Mouse (Mus musculus): Measurements from ENCODE around the gene Cdc6.

The Cdc6 gene

DNA sequence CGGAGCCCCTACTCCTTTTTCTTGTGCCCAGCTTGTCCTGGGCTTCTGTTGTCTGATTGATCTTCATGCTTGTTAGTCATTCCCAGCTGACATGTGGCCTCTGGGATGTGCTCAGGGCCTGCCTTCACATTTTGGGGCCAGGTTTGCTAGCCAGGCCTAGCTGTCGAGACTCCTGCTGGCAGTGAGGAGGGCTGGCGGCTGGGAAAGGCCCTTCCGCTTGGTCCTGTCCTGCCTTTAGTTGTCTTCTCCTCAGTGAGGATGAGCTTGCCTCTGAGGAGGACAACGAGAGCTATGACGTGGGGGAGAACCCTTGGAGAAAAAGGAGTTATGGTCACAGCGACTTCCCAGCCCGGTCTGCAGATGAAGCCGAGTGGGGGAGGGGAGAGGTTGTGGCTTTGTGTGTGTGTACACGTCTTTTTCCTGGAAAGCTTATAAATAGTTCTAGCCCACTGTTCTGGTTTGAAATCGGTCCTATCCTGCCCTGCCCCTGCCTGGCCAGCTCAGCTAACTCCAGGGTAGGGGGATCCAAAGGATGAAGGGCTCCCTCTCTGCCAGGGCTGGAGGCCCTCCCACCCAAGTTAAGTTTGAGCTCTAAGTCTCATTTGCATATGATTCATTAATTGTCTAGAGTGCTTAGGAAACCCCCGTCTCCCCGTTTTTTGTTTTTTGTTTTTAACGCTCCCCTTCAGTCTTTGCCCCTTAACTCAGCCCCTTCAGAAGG is 36.3 kb downstream of the Cdc6 start:
- peak; percentile 89 for DNase-seq (ENCODE audit: low read depth, low spot score)

DNA sequence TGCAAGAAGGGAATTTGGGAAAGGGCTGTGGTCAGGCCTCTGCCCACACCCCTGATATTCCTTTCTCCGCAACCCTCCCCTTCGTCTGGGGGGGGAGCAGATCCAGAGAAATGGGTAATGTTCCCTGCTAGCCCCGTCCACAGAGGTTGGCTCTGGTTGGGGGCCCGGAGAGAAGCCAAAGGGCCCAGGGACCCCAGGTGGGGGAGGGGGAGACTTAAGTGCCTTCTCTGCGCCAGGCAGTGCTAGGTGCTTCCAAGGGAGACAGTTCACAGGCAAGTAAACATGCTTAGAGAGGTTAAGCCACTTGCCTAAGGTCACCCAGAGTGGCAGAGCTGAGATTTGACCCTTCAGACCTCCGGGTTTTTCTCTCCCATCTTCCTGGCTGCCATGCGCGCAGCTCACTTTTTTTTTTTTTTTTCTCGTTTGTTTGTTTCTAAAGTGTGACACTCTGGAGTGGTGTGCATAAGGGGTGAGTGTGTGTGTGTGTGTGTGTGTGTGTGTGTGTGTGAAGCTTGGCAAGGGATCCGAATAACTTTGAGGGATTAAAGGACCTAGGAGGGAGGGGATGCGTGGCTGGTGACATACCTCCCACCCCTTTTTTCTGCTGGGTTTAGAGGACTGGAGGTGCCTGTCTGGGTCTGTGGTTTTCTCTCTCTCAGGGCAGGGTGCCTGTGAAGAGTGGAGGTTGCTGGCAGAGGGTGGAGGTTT is 37.5 kb downstream of the Cdc6 start:
- peak; percentile 35 for DNase-seq (ENCODE audit: low read depth, low spot score)

- DNase-seq (ENCODE audit: low read depth, low spot score): no peak
Observed at GRCm38 (mm10) chr11:98945605-98945977, 38.0 kb downstream of the Cdc6 start.

- DNase-seq (ENCODE audit: low read depth, low spot score): peak; percentile 60
Observed at GRCm38 (mm10) chr11:98947969-98948569, 40.5 kb downstream of the Cdc6 start.

- DNase-seq (ENCODE audit: low read depth, low spot score): no peak
Observed at GRCm38 (mm10) chr11:98949242-98949957, 41.8 kb downstream of the Cdc6 start.

- no peak for DNase-seq (ENCODE audit: low read depth, low spot score)
Observed at GRCm38 (mm10) chr11:98949958-98950460, 42.4 kb downstream of the Cdc6 start.

- no peak for DNase-seq (ENCODE audit: low read depth, low spot score)
Observed at GRCm38 (mm10) chr11:98950484-98950883, 42.9 kb downstream of the Cdc6 start.

- no peak for DNase-seq (ENCODE audit: low read depth, low spot score)
Observed at GRCm38 (mm10) chr11:98951026-98951906, 43.7 kb downstream of the Cdc6 start.

GRCm38 (mm10) chr11:98952111-98952510 is 44.5 kb downstream of the Cdc6 start:
- no peak for DNase-seq (ENCODE audit: low read depth, low spot score)

DNA sequence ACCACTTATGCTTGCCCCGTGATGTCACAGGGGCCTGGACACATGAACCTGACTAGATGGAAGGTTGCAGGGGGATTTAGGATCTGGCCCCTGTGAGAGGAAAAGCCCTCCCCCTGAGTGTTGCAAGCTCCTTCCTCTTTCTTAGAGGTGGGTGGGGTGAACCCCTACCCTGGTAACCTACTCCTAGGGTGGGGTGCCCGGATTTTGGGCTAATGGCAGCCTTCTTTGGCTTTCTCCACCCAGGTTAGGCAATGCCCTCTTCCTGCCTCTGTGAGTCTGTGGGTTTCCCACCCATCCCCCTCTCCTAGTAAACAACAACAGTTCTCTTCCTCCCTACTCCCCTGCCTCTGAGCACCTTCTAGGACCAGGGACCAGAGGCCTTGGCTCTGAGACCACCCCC is 45.1 kb downstream of the Cdc6 start:
- no peak for DNase-seq (ENCODE audit: low read depth, low spot score)

DNA sequence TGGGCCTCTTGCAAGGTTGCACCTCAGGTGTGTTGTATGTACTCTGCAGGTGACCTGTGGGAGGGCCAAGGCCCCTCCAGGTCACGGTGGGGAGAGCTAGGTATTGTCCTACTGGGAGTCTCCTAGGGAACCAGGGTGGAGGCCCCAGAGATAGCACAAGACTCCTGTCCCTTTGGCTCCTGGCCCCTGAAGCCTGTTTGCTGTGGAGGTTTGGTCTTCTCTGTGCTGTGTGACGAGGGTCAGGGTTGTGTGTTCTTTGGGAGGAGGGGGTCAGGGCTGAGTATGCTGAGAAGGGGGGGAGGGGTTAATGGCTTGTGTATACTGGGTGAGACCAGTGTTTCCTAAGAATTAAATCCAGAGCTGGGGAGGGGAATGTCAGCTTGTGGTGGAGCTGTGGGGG is 45.8 kb downstream of the Cdc6 start:
- no peak for DNase-seq (ENCODE audit: low read depth, low spot score)

GRCm38 (mm10) chr11:98953835-98954320 is 46.3 kb downstream of the Cdc6 start:
- DNase-seq (ENCODE audit: low read depth, low spot score): no peak

DNA sequence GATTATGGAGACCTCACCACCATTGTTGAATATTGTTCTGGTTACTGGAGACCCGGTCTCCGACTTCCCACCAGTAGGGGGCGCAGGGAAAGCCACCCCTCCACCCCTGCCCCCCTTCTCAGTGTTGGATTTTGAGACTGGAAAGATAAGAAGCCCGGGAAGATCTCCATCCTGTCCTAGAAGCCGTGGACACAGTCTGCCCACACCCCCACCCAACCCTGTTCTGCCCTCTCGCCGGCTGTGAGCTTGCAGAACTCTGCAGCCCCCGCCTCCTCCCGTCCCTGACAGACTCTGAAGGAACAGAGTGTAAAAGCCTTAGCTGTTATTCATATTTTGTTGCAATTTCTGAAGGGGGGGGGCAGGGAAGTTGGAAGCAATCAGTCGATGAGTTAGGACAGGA is 46.8 kb downstream of the Cdc6 start:
- peak; percentile 41 for DNase-seq (ENCODE audit: low read depth, low spot score)

- DNase-seq (ENCODE audit: low read depth, low spot score): no peak
Observed at GRCm38 (mm10) chr11:98954801-98955706, 47.5 kb downstream of the Cdc6 start.

DNA sequence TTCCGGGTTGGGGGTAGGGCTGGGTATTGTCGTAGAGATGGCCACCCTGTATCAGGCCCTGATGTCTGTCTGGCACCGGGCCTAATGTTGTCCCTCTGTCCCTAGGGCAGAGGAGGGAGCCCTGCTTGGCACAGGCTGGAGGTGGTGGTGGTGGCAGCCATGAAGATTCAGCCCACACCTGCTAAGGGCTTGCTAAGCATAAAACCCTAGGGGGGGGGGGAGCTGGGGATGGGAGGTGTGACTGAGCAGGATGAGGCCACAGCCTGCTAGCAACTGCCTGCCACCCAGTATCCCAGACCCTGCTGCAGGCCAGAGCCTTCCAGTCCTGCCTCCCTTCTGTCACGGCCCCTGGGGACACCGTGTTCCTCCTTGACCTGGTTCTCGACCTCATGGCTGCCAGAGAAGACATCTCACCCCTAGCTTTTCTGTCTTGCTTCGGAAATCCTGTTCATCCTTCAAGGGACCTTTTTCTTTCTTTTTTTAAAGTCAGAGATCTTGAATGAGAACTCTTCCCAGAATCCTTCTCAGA is 48.2 kb downstream of the Cdc6 start:
- DNase-seq (ENCODE audit: low read depth, low spot score): no peak

- DNase-seq (ENCODE audit: low read depth, low spot score): no peak
Observed at GRCm38 (mm10) chr11:98956340-98956739, 48.7 kb downstream of the Cdc6 start.

DNA sequence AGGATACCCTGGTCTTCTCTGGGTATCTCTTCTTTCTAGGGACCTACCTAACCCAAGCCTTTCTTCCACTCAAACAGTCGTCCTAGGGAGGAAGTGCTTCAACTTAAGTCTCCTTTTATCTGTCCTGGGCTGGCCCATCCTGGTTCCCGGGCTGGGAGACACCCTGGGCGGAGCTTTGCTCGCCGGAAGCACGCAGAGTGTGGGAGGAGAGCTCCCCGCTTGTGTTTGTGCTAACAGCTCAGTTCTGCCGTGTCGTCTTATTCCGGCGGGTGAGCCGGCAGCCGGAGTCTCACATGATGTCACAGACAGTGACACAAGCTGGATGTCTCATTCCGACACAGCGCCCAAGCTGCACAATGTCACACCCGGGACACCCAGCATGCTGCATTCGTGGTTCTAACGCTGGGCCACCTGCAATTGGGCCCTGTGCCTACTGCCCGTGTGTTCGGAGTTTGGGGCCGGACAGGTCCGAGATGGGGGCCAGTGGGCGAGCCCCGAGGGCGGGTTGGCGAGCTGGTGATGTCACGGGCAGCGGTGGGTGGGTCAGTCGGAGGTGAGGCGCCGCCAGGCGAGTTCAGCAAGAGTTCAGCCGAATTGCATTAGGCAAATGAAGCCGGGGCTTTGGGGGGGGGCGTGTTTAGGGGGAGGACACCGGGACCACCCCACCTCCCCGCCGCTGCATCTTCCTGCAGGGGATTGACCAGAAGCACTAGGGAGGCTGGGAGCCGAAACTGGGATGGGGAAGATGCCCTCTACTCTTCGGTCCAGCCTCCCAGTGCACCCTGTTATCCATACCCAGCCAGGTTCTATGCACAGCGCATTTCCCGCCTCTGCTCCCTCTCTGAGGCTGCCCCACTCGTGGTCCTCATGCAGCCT is 52.1 kb downstream of the Cdc6 start:
- DNase-seq (ENCODE audit: low read depth, low spot score): no peak

- no peak for DNase-seq (ENCODE audit: low read depth, low spot score)
Observed at GRCm38 (mm10) chr11:98960313-98960906, 52.8 kb downstream of the Cdc6 start.

All from A20 (cell line).